Mouse (Mus musculus) neural tube, embryonic 11.5 days (tissue): ENCODE data around the gene AI413582. TPM values are rescaled to one million over a fixed set of nuclear protein-coding genes. Genes with fewer than 3 reads are reported as not detected.

Experiments
- ATAC-seq: fragments of 200-750 bp; cut with Nextera tagmentation; 2 replicates; pipeline ENCODE4 v1.8.0; 2017; ENCODE audit warnings: moderate number of reproducible peaks, mild to moderate bottlenecking, moderate TSS enrichment, moderate library complexity; ENCODE audit not compliant: insufficient read depth, low FRiP score, low TSS enrichment
- DNase-seq: peaks from one replicate; pipeline ENCODE4 v3.0.0-alpha.2; 2015; ENCODE audit warnings: low spot score
- H3K27ac ChIP-seq: fragments of 300-500 bp; sonication (generic); 2 replicates; pipeline ENCODE4 v1.5.1; 2014; ENCODE audit warnings: low read depth, mild to moderate bottlenecking, low read length
- H3K27me3 ChIP-seq: fragments of 300-500 bp; sonication (generic); 2 replicates; pipeline ENCODE4 v1.6.1; 2014; ENCODE audit warnings: mild to moderate bottlenecking, low read length, mixed read lengths; ENCODE audit not compliant: control insufficient read depth, insufficient read depth
- H3K36me3 ChIP-seq: fragments of 300-500 bp; sonication (generic); 2 replicates; pipeline ENCODE4 v1.6.1; 2014; ENCODE audit warnings: mild to moderate bottlenecking, low read length, moderate library complexity, mixed read lengths; ENCODE audit not compliant: control insufficient read depth, insufficient read depth
- H3K4me1 ChIP-seq: fragments of 300-500 bp; sonication (generic); 2 replicates; pipeline ENCODE4 v1.6.1; 2014; ENCODE audit warnings: low read length, mixed read lengths; ENCODE audit not compliant: control insufficient read depth, insufficient read depth
- H3K4me2 ChIP-seq: fragments of 300-500 bp; sonication (generic); 2 replicates; pipeline ENCODE4 v1.6.1; 2014; ENCODE audit warnings: low read depth, mild to moderate bottlenecking, moderate library complexity
- H3K4me3 ChIP-seq: fragments of 300-500 bp; sonication (generic); 2 replicates; pipeline ENCODE4 v1.5.1; 2014; ENCODE audit warnings: low read depth, low read length
- H3K9ac ChIP-seq: fragments of 300-500 bp; sonication (generic); 2 replicates; pipeline ENCODE4 v1.6.1; 2014; ENCODE audit warnings: mild to moderate bottlenecking, low read length
- H3K9me3 ChIP-seq: fragments of 300-500 bp; sonication (generic); 2 replicates; pipeline ENCODE4 v1.6.1; 2016; ENCODE audit warnings: low read length; ENCODE audit not compliant: control insufficient read depth
- WGBS: fragments of 180-500 bp; shearing (Covaris S2); extraction: QIAGEN DNeasy Blood & Tissue Kit; methylation state at CpG from one replicate; pipeline ENCODE4 v1.1.7; 2014; 5-methylcytosine and 5-hydroxymethylcytosine counted together
- polyA plus RNA-seq: library from polyadenylated mRNA; unstranded; fragments of >200 nt; fragmentation: Nextera tagmentation; extraction: Ambion mirVana; gene quantifications from 2 replicates; pipeline ENCODE4 v1.2.1, GENCODE M21; 2014

The AI413582 gene
- polyA plus RNA-seq, 1 experiment from 2014 or later = 24.4 TPM

- H3K4me2 ChIP-seq = no peak overlapping the region
- DNase-seq (no peak), ATAC-seq (no peak)
- H3K9me3 ChIP-seq = no peaks in the 10 kb centered on the region
- H3K9ac ChIP-seq = no peak overlapping the region
- 94% methylated on average over 15 of the region's 16 CpGs for WGBS
- H3K36me3 ChIP-seq = peaks cover 3% of the 10 kb centered on the region
- H3K4me3 ChIP-seq = no peak overlapping the region
- no peak overlapping the region for H3K27ac ChIP-seq
- no peaks in the 10 kb centered on the region for H3K27me3 ChIP-seq
- H3K4me1 ChIP-seq = no peaks in the 10 kb centered on the region
Observed at GRCm38 (mm10) chr17:27574470-27575115, 9.0 kb upstream of the AI413582 start.

DNA sequence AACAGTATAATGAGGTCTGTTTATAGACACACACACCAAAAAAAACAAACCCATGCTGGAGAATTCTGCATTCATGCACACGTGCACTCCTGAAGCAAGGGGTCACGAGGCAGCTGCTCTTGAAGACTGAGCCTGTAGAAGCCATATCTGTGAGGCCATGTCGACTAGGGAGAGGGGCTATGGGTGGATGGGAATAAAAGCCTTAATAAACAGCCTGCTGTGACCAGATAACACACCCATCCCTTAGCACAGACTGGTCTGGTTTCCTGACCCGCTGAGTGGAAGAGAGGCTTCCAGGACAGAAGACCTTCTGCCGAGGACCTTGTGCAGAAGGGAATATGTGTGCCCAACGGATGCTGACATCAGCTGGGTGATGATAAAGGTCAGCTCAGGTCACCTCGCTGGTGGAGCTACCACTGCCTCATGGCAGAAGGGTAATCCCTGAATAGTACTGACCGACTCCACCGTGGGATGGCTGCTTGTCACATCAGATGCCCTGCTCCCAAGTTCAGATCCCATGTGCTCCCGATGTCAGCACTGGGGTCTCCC, 8.3 kb upstream of the AI413582 start:
- DNase-seq (no peak), ATAC-seq (no peak)
- Histone ChIP-seq H3K27me3 (no peaks in the 10 kb centered on the region), H3K9ac (no peak overlapping the region), H3K4me1 (no peaks in the 10 kb centered on the region), H3K27ac (no peak overlapping the region), H3K4me2 (no peak overlapping the region), H3K36me3 (peaks cover 2% of the 10 kb centered on the region; the same call in 1 of the 2 replicates), H3K4me3 (no peak overlapping the region), H3K9me3 (no peaks in the 10 kb centered on the region)
- 87% methylated on average over 10 of the region's 10 CpGs for WGBS

DNA sequence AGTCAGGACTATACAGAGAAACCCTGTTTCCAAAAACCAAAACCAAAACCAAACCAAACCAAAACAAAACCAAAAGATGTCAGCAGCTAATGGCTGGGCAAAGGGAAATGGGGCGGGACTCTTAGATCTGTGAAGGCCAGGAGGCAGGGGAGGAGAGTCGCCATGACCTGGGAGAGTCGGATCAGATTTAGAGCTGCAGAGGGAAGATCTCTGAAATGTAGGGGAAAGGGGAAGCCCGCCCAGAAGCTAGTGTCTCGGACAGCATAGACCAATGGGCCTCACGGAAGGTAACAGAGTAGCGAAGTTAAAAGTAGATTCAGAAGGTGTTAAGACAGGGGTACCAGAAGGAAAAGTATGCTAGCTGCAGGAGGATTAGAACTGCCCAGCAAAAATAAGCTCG, 5.8 kb upstream of the AI413582 start:
- peaks cover 2% of the 10 kb centered on the region; the same call in 1 of the 2 replicates for H3K4me1 ChIP-seq
- DNase-seq = no peak
- no peaks in the 10 kb centered on the region; the same call in 1 of the 2 replicates for H3K36me3 ChIP-seq
- H3K9ac ChIP-seq = no peak overlapping the region
- no peak for ATAC-seq
- H3K9me3 ChIP-seq = no peaks in the 10 kb centered on the region
- no peak overlapping the region for H3K4me2 ChIP-seq
- no peaks in the 10 kb centered on the region for H3K27me3 ChIP-seq
- WGBS = 88% methylated on average over 7 of the region's 8 CpGs
- H3K27ac ChIP-seq = no peak overlapping the region
- no peak overlapping the region for H3K4me3 ChIP-seq

- Histone ChIP-seq H3K9me3 (no peaks in the 10 kb centered on the region), H3K27me3 (no peaks in the 10 kb centered on the region), H3K27ac (no peak overlapping the region), H3K4me1 (peaks cover 13% of the 10 kb centered on the region), H3K4me2 (no peak overlapping the region), H3K9ac (no peak overlapping the region), H3K36me3 (no peaks in the 10 kb centered on the region), H3K4me3 (no peak overlapping the region)
- DNase-seq (no peak), ATAC-seq (no peak)
- 93% methylated on average over 5 of the region's 5 CpGs for WGBS
Observed at GRCm38 (mm10) chr17:27568228-27568627, 2.7 kb upstream of the AI413582 start.

- H3K9me3 ChIP-seq = no peaks in the 10 kb centered on the region
- H3K27ac ChIP-seq = no peak overlapping the region
- under 1% methylated on average over 13 of the region's 13 CpGs for WGBS
- no peaks in the 10 kb centered on the region for H3K27me3 ChIP-seq
- peak overlapping the region; percentile 69 for H3K9ac ChIP-seq
- peak; percentile 43; the same call in 1 of the 2 replicates for ATAC-seq
- H3K4me3 ChIP-seq = peak overlapping the region; percentile 40
- DNase-seq = no peak
- H3K36me3 ChIP-seq = 0 out of 2 replicates have a peak, but pooled peaks cover 2% of the 10 kb centered on the region
- H3K4me1 ChIP-seq = peaks cover 16% of the 10 kb centered on the region
- H3K4me2 ChIP-seq = peak overlapping the region; percentile 59
Observed at GRCm38 (mm10) chr17:27565942-27566267, 349 bp upstream of the AI413582 start.

DNA sequence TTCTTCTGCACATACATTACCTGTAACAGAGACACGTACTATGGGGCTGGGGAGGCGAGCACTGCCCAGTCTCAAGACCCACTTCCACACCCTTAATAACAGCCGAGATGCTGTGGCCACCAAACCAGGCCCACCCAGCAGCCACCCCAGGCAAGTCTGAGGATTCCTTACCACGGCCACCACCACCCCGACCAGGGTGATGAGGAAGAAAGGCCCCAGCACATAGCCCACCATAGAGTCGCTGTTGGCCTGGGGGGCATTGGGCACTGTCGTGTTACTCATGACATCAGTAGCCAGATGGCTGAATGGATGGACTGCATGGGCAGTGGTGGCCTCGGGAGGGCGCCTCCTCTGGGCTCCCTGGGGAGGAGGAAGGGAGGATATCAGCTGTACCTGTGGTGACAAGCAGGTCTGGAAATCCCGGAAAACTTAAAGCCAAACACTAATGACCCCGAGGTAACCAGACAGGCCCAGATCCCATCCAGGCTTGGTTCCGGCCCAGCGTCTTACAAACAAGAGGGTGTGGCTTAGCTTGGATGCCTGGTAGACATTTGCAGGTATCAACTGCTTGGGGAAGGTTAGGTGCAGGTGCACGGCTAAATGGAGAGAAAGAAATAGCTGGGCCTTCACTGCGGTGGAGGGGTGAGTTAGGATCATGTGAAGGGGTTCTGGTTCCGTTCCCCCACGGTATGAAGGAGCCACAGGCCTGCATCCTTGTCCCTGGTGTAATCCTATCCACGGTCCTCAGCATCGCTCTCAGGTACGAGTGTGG, 979 bp downstream of the AI413582 start:
- Histone ChIP-seq H3K4me2 (peak overlapping the region; percentile 59), H3K36me3 (0 out of 2 replicates have a peak, but pooled peaks cover 2% of the 10 kb centered on the region), H3K4me1 (peaks cover 19% of the 10 kb centered on the region), H3K27me3 (no peaks in the 10 kb centered on the region), H3K9ac (peak overlapping the region; percentile 30), H3K9me3 (no peaks in the 10 kb centered on the region), H3K4me3 (peak overlapping the region; percentile 40), H3K27ac (no peak overlapping the region; the same call in 1 of the 2 replicates)
- DNase-seq (no peak), ATAC-seq (no peak)
- WGBS = 12% methylated on average over 20 of the region's 20 CpGs

- Histone ChIP-seq H3K4me3 (no peak overlapping the region), H3K36me3 (0 out of 2 replicates have a peak, but pooled peaks cover 2% of the 10 kb centered on the region), H3K4me2 (no peak overlapping the region), H3K9ac (no peak overlapping the region), H3K27ac (no peak overlapping the region), H3K4me1 (peaks cover 26% of the 10 kb centered on the region), H3K27me3 (no peaks in the 10 kb centered on the region), H3K9me3 (no peaks in the 10 kb centered on the region)
- DNase-seq (no peak), ATAC-seq (no peak)
- 45% methylated on average over 7 of the region's 7 CpGs for WGBS
Observed at GRCm38 (mm10) chr17:27563771-27564244, 1.7 kb downstream of the AI413582 start.

DNA sequence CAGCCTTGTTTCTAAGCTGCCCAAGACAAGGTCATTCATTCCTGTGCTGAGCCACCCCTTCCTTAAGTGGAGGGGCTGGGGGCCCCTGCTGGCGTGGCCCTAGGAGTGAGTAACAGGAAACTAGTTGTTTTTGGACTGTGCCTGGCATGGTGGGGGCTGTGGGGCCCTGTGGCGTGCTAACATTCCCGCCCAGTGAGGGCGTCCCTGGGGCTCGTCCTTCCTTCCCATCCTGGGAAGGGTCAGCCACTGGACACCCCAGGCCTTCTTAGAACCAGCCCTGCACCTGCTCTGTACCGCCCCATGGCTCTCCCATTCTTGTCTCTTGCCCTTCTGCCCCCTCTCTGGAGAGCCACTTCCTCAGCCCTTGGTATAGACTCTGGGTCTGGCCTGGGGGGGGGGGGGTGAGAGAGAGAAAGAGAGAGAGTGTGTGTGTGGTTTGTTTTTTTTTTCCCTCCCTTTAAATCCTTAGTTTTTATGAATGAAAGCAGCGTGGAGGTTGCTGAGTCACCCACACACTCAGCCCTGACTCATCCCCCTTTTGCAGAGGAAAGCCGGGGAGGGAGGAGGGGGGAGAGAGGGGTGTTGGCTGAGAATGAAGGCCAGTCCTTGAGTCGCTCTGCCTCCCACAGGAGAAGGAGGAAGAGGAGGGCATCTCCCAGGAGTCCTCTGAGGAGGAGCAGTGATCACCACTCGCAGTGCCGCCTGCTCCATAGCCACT, 3.6 kb downstream of the AI413582 start:
- no peaks in the 10 kb centered on the region for H3K9me3 ChIP-seq
- H3K27ac ChIP-seq = 0 out of 2 replicates have a peak overlapping the region, but pooled peaks have one; percentile 27
- no peak overlapping the region for H3K9ac ChIP-seq
- peaks cover 37% of the 10 kb centered on the region for H3K4me1 ChIP-seq
- DNase-seq (no peak), ATAC-seq (no peak)
- no peaks in the 10 kb centered on the region for H3K27me3 ChIP-seq
- 0 out of 2 replicates have a peak, but pooled peaks cover 2% of the 10 kb centered on the region for H3K36me3 ChIP-seq
- H3K4me3 ChIP-seq = no peak overlapping the region; the same call in 1 of the 2 replicates
- H3K4me2 ChIP-seq = no peak overlapping the region
- 68% methylated on average over 9 of the region's 11 CpGs for WGBS
